Mouse (Mus musculus): ENCODE measurements around the gene Agtpbp1. TPM values are rescaled to one million over a fixed set of nuclear protein-coding genes. Genes with fewer than 3 reads are reported as not detected.

The Agtpbp1 gene
- total RNA-seq, 1 experiment = 25.0 TPM

DNA sequence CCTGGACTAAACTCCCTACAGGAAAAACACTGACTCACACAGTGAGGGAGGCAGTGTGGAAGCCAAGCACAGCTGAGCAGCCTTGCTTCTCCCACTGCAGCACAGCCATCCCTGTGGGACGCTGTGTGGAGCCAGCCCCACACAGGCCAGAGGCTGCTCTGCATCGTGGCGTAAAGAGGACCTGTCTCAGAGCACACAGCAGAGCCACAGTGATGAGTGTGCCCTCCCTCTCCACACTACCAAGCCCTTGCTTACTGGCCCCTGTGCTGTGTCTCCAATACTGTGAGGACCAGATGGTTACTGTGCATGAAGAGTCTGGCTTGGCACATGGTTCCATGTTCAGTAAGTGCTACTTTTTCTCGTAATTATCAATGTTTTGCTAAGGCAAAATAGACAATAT, 79.2 kb downstream of the Agtpbp1 start:
- DNase-seq (ENCODE audit: low read depth, low spot score) = no peak

DNA sequence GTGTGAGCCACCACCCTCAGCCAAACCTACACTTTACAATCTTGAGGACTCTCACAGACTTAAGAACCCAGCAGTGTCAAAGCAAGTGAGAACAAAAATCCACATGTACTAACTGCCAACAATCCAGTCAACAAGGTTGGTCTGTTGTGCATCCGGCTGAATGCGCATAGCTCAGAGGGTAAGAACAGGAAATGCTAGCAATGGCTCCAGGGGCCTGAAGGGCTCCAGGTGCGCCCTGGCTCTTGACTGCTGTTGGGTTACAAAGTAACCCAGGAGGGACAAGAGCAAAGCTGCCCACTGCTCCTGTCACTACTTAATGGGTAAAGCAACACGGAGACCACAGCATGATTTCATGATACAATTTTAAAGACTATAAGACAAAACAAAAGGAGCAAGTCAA, 81.4 kb downstream of the Agtpbp1 start:
- Histone ChIP-seq H3K4me3 (ENCODE audit: insufficient read depth in 1 of 2, low read depth in 1 of 2, low read length in 2 of 2, poor library complexity in 1 of 2, severe bottlenecking in 1 of 2) (no peak overlapping the region), H3K36me3 (ENCODE audit: control insufficient read depth, insufficient read depth, low read length, poor library complexity, severe bottlenecking) (peaks cover 5% of the 10 kb centered on the region; the same call in 1 of the 2 replicates), H3K27ac (ENCODE audit: insufficient read depth, low read depth, low read length, poor library complexity, severe bottlenecking) (no peak overlapping the region), H3K9ac (ENCODE audit: insufficient read depth, low read depth, low read length, poor library complexity, severe bottlenecking) (no peak overlapping the region), H3K9me3 (ENCODE audit: control insufficient read depth, insufficient read depth, low read depth, low read length) (no peaks in the 10 kb centered on the region), H3K4me1 (ENCODE audit: control insufficient read depth in 2 of 2, insufficient read depth in 2 of 2, low read length in 2 of 2, poor library complexity in 1 of 2) (peaks cover 0 to 9% of the 10 kb centered on the region in 2 experiments; a peak in 1 of 4 replicates)
- no peak for DNase-seq (ENCODE audit: low read depth, low spot score)
- no peak for TF ChIP-seq MAFK (IDR thresholded peaks at IDR 0.05; ENCODE audit: insufficient read depth, low read depth, low read length)
- no peak for TF ChIP-seq HCFC1 (IDR thresholded peaks at IDR 0.05; ENCODE audit: borderline replicate concordance, insufficient read depth, low read length)
- TF ChIP-seq ZNF384 (IDR thresholded peaks at IDR 0.05; ENCODE audit: low read depth, low read length) = no peak
- TF ChIP-seq CHD2 (IDR thresholded peaks at IDR 0.05; ENCODE audit: low read depth, low read length) = no peak
- TF ChIP-seq ZC3H11A (IDR thresholded peaks at IDR 0.05; ENCODE audit: borderline replicate concordance, low read depth, low read length) = no peak
- in situ Hi-C loops (cut with MboI; ENCODE audit: low sequenced_read_pairs in 2 of 2, unreplicated experiment in 2 of 2) = no loop called here

More for the DNA sequence above, 79.2 kb downstream of the Agtpbp1 start:
- Histone ChIP-seq H3K9ac (ENCODE audit: insufficient read depth, low read depth, low read length, poor library complexity, severe bottlenecking) (no peak overlapping the region), H3K36me3 (ENCODE audit: control insufficient read depth, insufficient read depth, low read length, poor library complexity, severe bottlenecking) (peaks cover 3% of the 10 kb centered on the region; the same call in 1 of the 2 replicates), H3K4me3 (ENCODE audit: insufficient read depth in 1 of 2, low read depth in 1 of 2, low read length in 2 of 2, poor library complexity in 1 of 2, severe bottlenecking in 1 of 2) (no peak overlapping the region), H3K9me3 (ENCODE audit: control insufficient read depth, insufficient read depth, low read depth, low read length) (no peaks in the 10 kb centered on the region), H3K27ac (ENCODE audit: insufficient read depth, low read depth, low read length, poor library complexity, severe bottlenecking) (no peak overlapping the region), H3K4me1 (ENCODE audit: control insufficient read depth in 2 of 2, insufficient read depth in 2 of 2, low read length in 2 of 2, poor library complexity in 1 of 2) (peaks cover 0 to 12% of the 10 kb centered on the region in 2 experiments; a peak in 1 of 4 replicates)
- in situ Hi-C loops (cut with MboI; ENCODE audit: low sequenced_read_pairs in 2 of 2, unreplicated experiment in 2 of 2) = no loop called here
- no peak for TF ChIP-seq ZC3H11A (IDR thresholded peaks at IDR 0.05; ENCODE audit: borderline replicate concordance, low read depth, low read length)
- no peak for TF ChIP-seq CHD2 (IDR thresholded peaks at IDR 0.05; ENCODE audit: low read depth, low read length)

DNA sequence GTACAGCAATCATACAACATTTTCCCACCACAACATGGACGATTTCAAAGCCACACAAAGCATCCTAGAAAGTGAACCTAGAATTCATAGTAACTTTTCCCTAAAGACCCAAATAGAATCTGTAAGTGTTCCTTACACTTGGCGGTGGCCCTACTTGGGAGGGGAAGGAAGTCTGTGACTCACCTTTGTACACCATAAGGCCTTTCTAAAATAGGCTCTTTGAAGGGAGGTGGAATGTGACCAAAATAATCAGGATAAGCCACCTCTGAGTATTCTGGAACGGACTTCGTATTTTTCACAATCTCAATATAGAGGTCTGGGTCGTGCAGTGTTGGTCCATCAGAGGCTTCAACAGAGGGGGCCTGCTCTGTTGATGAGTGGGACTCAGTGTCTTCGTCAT, 85.2 kb downstream of the Agtpbp1 start:
- in situ Hi-C loops (cut with MboI; ENCODE audit: low sequenced_read_pairs in 2 of 2, unreplicated experiment in 2 of 2) = no loop called here
- Histone ChIP-seq H3K4me1 (ENCODE audit: control insufficient read depth in 2 of 2, insufficient read depth in 2 of 2, low read length in 2 of 2, poor library complexity in 1 of 2) (peaks cover 0 to 9% of the 10 kb centered on the region in 2 experiments; a peak in 1 of 4 replicates), H3K4me3 (ENCODE audit: insufficient read depth in 1 of 2, low read depth in 1 of 2, low read length in 2 of 2, poor library complexity in 1 of 2, severe bottlenecking in 1 of 2) (no peak overlapping the region), H3K9ac (ENCODE audit: insufficient read depth, low read depth, low read length, poor library complexity, severe bottlenecking) (no peak overlapping the region), H3K9me3 (ENCODE audit: control insufficient read depth, insufficient read depth, low read depth, low read length) (no peaks in the 10 kb centered on the region), H3K27ac (ENCODE audit: insufficient read depth, low read depth, low read length, poor library complexity, severe bottlenecking) (no peak overlapping the region), H3K36me3 (ENCODE audit: control insufficient read depth, insufficient read depth, low read length, poor library complexity, severe bottlenecking) (peaks cover 4% of the 10 kb centered on the region; the same call in 1 of the 2 replicates)
- TF ChIP-seq ZNF384 (IDR thresholded peaks at IDR 0.05; ENCODE audit: low read depth, low read length) (no peak), HCFC1 (IDR thresholded peaks at IDR 0.05; ENCODE audit: borderline replicate concordance, insufficient read depth, low read length) (no peak), MAFK (IDR thresholded peaks at IDR 0.05; ENCODE audit: insufficient read depth, low read depth, low read length) (no peak), ZC3H11A (IDR thresholded peaks at IDR 0.05; ENCODE audit: borderline replicate concordance, low read depth, low read length) (no peak), CHD2 (IDR thresholded peaks at IDR 0.05; ENCODE audit: low read depth, low read length) (no peak)
- no peak for DNase-seq (ENCODE audit: low read depth, low spot score)

DNA sequence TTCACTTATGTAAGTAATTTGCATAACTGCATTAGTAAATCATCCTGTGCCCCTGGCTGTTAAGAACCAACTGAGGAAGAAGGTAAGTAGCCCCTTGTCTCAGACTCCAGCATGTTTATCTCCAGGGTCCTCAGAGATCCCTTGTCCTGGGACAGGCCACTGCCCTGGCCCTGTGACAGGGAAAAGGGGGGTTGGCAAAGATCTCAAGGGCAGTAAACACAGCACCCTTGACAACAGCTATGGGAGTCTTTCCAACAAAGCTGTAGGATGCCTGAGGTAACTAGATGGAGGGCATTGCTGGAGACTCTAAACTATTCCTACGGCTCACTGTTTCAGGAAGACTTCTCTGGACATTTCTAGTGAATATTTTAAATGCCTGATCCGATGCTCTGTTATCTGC, 85.7 kb downstream of the Agtpbp1 start:
- in situ Hi-C loops (cut with MboI; ENCODE audit: low sequenced_read_pairs in 2 of 2, unreplicated experiment in 2 of 2) = no loop called here

DNA sequence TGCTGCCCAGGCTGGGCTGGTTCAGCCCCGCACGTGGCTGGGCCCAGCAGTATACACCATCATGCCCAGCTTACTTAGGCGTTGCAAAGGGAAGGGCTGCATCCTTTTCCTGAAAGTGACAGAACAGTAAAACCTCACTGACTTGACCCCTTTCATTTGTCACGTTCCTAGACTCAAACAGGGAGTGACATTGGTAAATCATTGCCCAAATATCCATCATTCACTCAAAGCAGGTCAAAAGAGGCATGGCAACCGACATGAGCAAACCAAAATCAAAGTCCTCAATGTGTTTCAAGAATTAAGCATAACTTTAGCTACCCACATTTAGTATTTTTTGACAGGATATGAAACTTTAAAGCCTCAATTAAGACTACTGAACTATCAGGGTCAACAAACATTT, 86.8 kb downstream of the Agtpbp1 start:
- H3K9me3 ChIP-seq (ENCODE audit: control insufficient read depth, insufficient read depth, low read depth, low read length) = no peaks in the 10 kb centered on the region
- H3K36me3 ChIP-seq (ENCODE audit: control insufficient read depth, insufficient read depth, low read length, poor library complexity, severe bottlenecking) = peaks cover 4% of the 10 kb centered on the region; the same call in 1 of the 2 replicates
- H3K4me1 ChIP-seq (ENCODE audit: control insufficient read depth in 2 of 2, insufficient read depth in 2 of 2, low read length in 2 of 2, poor library complexity in 1 of 2) = 0 out of 4 replicates have a peak, but pooled peaks cover 0 to 2% of the 10 kb centered on the region in 2 experiments
- DNase-seq (ENCODE audit: low read depth, low spot score) = no peak
- no peak overlapping the region for H3K4me3 ChIP-seq (ENCODE audit: insufficient read depth in 1 of 2, low read depth in 1 of 2, low read length in 2 of 2, poor library complexity in 1 of 2, severe bottlenecking in 1 of 2)
- H3K9ac ChIP-seq (ENCODE audit: insufficient read depth, low read depth, low read length, poor library complexity, severe bottlenecking) = no peak overlapping the region
- TF ChIP-seq HCFC1 (IDR thresholded peaks at IDR 0.05; ENCODE audit: borderline replicate concordance, insufficient read depth, low read length) = no peak
- no peak for TF ChIP-seq CHD2 (IDR thresholded peaks at IDR 0.05; ENCODE audit: low read depth, low read length)
- no peak for TF ChIP-seq ZNF384 (IDR thresholded peaks at IDR 0.05; ENCODE audit: low read depth, low read length)
- TF ChIP-seq MAFK (IDR thresholded peaks at IDR 0.05; ENCODE audit: insufficient read depth, low read depth, low read length) = no peak
- TF ChIP-seq ZC3H11A (IDR thresholded peaks at IDR 0.05; ENCODE audit: borderline replicate concordance, low read depth, low read length) = no peak
- in situ Hi-C loops (cut with MboI; ENCODE audit: low sequenced_read_pairs in 2 of 2, unreplicated experiment in 2 of 2) = no loop called here
- H3K27ac ChIP-seq (ENCODE audit: insufficient read depth, low read depth, low read length, poor library complexity, severe bottlenecking) = no peak overlapping the region

More for the DNA sequence above, 85.7 kb downstream of the Agtpbp1 start:
- Histone ChIP-seq H3K4me3 (ENCODE audit: insufficient read depth in 1 of 2, low read depth in 1 of 2, low read length in 2 of 2, poor library complexity in 1 of 2, severe bottlenecking in 1 of 2) (no peak overlapping the region), H3K27ac (ENCODE audit: insufficient read depth, low read depth, low read length, poor library complexity, severe bottlenecking) (no peak overlapping the region), H3K9ac (ENCODE audit: insufficient read depth, low read depth, low read length, poor library complexity, severe bottlenecking) (no peak overlapping the region), H3K36me3 (ENCODE audit: control insufficient read depth, insufficient read depth, low read length, poor library complexity, severe bottlenecking) (peaks cover 4% of the 10 kb centered on the region; the same call in 1 of the 2 replicates), H3K9me3 (ENCODE audit: control insufficient read depth, insufficient read depth, low read depth, low read length) (no peaks in the 10 kb centered on the region), H3K4me1 (ENCODE audit: control insufficient read depth in 2 of 2, insufficient read depth in 2 of 2, low read length in 2 of 2, poor library complexity in 1 of 2) (peaks cover 0 to 6% of the 10 kb centered on the region in 2 experiments; a peak in 1 of 4 replicates)
- TF ChIP-seq ZNF384 (IDR thresholded peaks at IDR 0.05; ENCODE audit: low read depth, low read length) = no peak
- no peak for TF ChIP-seq MAFK (IDR thresholded peaks at IDR 0.05; ENCODE audit: insufficient read depth, low read depth, low read length)
- no peak for TF ChIP-seq CHD2 (IDR thresholded peaks at IDR 0.05; ENCODE audit: low read depth, low read length)
- TF ChIP-seq ZC3H11A (IDR thresholded peaks at IDR 0.05; ENCODE audit: borderline replicate concordance, low read depth, low read length) = no peak
- TF ChIP-seq HCFC1 (IDR thresholded peaks at IDR 0.05; ENCODE audit: borderline replicate concordance, insufficient read depth, low read length) = no peak
- no peak for DNase-seq (ENCODE audit: low read depth, low spot score)
